Mouse (Mus musculus) left cerebral cortex, adult 2 months (tissue): ENCODE results near the gene Cgref1. TPM values are rescaled to one million over a fixed set of nuclear protein-coding genes. Genes with fewer than 3 reads are reported as not detected.
A peak's percentile ranks its signal among the peaks of the same experiment; 100 is the strongest.

Experiments
- DNase-seq, 2 experiments: peaks; one replicate each; pipeline ENCODE4 v3.0.0; 2021 to 2022; ENCODE audit warnings: low spot score in 2 of 2, mixed read lengths in 1 of 2; ENCODE audit errors: extremely low spot score in 1 of 2
- H3K27ac ChIP-seq: fragments of 200-600 bp; 2 replicates; pipeline ENCODE4 v1.8.1; 2022
- H3K4me3 ChIP-seq: fragments of 200-600 bp; 2 replicates; pipeline ENCODE4 v1.8.1; 2022
- CTCF ChIP-seq: fragments of 200-600 bp; IDR thresholded peaks from 2 replicates; pipeline ENCODE4 v1.8.1; 2022; ENCODE audit warnings: antibody characterized with exemption, mild to moderate bottlenecking, moderate library complexity
- intact Hi-C: fragments of 180-260 bp; cut with DNase I; formaldehyde crosslinking; loops from one replicate; pipeline ENCODE4 v1.15.1; 2025
- total RNA-seq, 2 experiments: library from RNA; stranded (reverse); gene quantifications; 2 replicates each; pipeline ENCODE4 v1.2.3; 2021

The Cgref1 gene
- total RNA-seq, 2 experiments from 2014 or later = 24.2 to 26.0 TPM

DNA sequence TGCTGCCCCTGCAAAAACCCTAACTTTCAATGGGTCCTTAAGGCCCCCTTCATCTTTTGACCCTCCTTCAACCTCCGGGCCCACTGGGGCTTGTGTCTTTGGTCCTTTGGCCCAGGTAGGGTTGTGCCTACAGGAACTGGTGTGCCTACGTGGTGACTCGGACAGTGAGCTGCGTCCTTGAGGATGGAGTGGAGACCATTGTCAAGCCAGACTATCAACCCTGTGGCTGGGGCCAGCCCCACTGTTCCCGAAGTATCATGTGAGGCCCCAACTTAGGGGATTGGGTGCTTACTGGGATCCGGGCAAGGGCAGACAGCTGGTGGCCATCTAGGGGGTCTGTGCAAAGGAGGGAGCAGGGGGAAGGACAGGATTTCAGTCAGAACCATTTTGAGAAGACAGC, 30.5 kb downstream of the Cgref1 start:
- Histone ChIP-seq H3K4me3 (no peak overlapping the region), H3K27ac (no peak overlapping the region)
- DNase-seq = no peak
- intact Hi-C loops = loop anchor here (1.0 kb wide), 1 partner anchor 109 kb away; no protein-coding TSS in a partner anchor
- no peak for TF ChIP-seq CTCF

DNA sequence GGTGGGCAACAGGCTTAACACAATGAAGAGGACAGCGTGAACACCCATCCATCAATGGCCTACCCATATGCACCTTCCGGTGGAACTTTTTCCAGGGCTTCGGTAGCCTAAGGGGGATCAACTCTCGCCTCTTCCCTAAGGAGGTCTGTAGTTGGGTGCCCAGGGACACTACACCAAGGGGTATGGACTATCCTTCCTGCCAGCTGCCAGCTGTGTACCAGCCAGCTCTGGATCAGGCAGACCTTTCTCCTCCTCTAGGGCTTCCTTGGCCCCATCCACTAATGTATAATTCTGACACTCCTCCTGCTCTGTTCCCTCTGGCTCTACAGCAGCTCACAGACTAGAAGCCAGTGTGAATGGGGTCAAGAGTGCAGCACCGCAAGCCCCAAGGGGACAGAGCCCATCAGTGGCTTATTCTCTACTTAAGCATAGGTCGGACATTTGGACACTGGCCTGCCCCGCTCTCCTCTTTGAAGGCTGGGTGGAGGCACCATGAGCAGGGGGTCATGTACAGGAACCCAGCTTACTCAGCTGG, 31.2 kb downstream of the Cgref1 start:
- Histone ChIP-seq H3K4me3 (no peak overlapping the region; the same call in 1 of the 2 replicates), H3K27ac (no peak overlapping the region)
- intact Hi-C loops = no loop called here
- no peak for DNase-seq
- no peak for TF ChIP-seq CTCF

DNA sequence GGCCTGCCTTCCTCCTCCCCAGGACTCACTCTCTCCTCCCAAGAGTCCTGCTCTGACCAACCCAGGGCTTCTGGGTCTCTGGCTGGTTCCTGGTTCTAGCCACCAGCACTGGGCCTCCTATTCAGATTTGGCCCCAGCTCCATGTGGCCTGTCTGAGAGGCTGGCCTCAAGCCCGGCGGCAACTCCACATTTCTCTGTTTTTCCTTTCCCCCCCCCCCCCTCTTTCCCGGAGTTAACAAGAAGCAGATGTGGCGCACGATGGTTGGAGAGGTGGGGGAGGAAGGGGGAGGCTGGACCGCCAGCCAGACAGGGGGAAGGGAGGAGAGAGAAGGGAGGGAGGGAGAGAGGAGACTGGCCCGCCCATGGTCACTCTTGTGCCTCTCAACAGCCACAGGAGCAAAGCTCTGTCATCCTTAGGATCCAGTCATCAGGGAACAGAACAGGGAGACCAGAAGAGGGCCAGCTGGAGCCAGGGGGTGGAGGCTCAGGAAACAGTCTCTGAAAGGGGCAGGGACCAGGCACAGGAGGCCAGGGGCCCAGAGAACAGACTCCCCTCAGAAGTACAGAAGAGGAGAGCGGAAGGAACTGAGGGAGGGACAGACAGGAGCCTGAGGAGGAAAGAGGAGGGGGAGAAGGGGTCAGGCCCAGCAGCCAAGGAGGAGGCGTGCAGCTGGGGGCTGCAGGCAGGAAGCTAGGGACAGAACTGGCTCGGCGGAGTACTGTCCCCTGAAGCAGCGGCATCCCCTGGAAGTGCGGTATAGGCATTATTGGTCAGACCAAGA, 32.1 kb downstream of the Cgref1 start, which contains the start of gene Emilin1:
Emilin1 (plus strand) TSS at position 343 of the 782 bp plus-strand sequence.
- Histone ChIP-seq H3K27ac (no peak within 1 kb of the TSS; the same call in 1 of the 2 replicates), H3K4me3 (no peak within 1 kb of the TSS; the same call in 1 of the 2 replicates)
- no peak for TF ChIP-seq CTCF
- intact Hi-C loops = no loop called here
- no peak for DNase-seq

DNA sequence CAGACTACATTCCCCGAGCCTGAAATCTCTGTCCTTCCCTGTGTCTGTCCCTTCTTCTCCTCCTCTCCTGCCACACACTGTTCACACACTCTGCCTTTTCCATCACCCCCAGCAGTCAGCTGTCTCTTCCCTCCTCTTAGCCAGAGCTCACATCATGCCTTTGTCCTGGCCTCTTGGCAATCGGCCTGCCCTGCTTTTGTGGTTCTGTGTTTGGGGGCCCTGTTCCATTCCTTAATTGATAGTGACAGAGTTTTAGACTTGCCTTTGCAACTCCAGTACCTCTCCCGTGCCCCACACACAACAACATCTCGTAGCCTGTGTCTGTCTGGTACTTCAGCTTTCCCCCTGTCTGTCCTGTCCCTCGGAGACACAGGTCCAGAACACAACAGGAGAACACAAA, 33.2 kb downstream of the Cgref1 start:
- no peak for TF ChIP-seq CTCF
- intact Hi-C loops = no loop called here
- H3K27ac ChIP-seq = no peak overlapping the region
- no peak for DNase-seq
- no peak overlapping the region for H3K4me3 ChIP-seq

DNA sequence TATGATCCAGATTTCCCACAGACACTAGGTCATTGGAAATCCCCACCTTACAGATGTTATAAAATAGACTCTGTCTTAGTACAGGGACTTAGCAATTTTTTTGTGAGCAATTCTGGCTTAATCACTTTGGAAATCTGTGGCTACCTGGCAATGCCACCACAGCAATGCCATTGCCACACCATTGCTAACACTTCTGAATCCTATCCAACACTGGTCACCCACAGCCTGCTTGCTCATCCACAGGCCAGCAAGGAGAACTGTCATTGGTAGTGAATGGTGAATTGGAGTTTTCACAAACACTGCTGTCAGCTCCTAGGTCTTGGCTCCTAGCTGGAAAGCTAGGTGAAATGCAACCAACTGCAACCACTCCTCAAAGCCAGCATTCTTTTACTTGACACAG, 34.9 kb downstream of the Cgref1 start:
- no peak for DNase-seq
- Histone ChIP-seq H3K27ac (no peak overlapping the region), H3K4me3 (no peak overlapping the region)
- intact Hi-C loops = no loop called here
- no peak for TF ChIP-seq CTCF

DNA sequence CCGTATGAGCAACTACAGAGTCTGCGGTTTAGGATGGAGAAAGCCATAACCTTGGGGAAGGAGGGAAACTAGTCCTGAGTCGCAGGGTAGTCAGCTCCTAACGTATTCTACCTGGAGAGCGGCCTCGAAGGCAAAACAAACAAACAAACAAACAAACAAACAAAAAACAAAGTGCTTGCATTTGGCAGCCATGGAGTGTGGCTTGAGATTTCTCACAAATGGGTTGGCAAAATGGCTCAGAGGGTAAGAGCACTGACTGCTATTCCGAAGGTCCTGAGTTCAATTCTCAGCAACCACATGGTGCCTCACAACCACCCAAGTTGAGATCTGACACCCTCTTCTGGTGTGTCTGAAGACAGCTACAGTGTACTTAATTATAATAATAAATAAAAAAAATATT, 35.5 kb downstream of the Cgref1 start:
- TF ChIP-seq CTCF = no peak
- no peak for DNase-seq
- no peak overlapping the region for H3K27ac ChIP-seq
- no peak overlapping the region for H3K4me3 ChIP-seq
- intact Hi-C loops = no loop called here

DNA sequence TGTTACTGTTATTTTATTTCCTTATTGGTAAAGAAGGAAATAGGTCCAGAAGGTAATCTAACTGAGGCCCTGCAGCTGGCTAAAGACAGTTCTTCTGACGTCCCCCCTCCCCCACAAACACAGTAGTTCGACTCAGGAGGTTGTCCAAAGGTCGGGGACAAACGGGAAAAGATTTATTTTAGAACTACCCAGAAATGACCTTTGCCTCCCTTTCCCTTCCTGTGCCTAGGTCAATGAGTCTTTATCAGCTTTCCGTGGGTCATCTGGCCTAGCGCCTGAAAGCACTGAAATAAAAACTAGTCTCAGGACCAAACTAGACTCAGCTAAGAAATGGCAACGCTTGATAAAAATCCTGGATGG, 36.1 kb downstream of the Cgref1 start:
- peak overlapping the region; percentile 24; the same call in 1 of the 2 replicates for H3K27ac ChIP-seq
- intact Hi-C loops = no loop called here
- no peak for DNase-seq
- no peak overlapping the region for H3K4me3 ChIP-seq
- no peak for TF ChIP-seq CTCF

DNA sequence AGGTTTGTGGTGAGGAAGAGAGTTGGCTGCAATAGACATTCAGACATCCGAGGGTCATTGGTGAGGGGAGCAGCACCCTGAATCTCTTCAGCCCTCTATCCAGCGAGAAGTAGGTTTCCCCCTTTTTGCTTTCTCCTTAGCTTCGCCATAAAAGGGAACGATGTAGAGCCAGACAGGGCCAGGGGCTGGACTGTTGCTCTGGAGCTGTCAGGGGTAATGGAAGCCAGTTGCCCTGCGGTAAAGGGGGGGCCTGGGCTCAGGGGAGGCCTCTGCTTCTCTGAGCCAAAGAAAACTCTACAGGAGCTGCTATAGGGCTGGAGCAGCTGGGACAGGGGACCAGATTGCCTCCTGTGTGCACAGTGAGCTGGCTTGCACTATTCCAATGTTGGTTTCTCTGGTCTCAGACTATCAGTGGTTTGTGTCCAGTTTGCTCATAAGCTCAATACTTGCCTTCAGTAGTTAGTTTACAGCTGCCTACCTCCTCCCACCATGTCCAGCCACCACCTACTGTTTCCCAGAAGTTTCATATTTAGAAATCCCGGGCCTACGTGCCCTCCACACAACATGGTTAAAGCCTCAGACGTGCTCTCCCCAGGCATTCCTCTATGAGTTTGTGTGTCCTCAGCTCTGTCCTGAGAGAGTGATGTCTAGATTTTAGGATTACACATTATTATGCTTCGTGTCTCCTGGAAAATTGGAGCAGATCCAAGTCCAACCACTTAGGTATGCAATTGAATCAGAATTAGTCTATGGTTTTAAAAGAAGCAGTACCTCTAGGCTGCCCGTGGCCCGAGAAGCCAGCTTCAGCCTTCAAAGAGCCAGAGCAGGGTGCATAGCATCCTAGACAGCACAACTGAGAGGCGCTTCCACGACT, 36.7 kb downstream of the Cgref1 start:
- peak overlapping the region; percentile 94; the same call in 1 of the 2 replicates for H3K27ac ChIP-seq
- no peak for TF ChIP-seq CTCF
- intact Hi-C loops = no loop called here
- no peak for DNase-seq
- H3K4me3 ChIP-seq = peak overlapping the region; percentile 69

DNA sequence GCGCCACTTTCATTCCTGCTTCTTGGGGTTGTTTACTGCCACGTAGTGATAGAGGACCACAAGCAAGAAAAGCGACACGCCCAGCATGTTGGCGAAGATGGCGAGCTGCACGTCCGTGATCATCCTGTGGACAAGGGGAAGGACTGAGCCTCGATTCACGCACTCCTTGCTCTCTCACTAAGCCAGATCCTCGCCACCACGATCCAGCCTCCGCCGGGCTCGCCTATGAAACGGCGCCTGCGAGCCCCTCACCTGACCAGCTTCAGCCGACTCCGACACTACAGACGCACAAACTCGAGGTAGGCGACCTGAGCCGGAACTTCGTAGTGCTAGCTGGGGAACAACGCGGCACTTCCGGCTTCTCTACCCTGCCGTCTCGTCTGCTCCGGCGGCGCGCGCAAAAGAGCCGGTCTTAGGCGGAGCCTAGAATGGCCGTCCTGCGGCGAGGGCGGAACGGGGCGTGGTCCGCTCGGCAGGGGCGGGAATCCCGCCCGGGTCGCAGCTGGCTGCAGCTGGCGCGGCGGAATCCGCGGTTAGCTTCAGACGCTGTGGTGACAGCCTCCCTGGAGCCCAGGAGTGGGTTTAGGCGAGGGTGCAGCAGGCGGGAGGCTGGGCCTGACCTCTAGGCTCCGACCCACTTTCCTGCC, 37.9 kb downstream of the Cgref1 start, which contains the start of gene Ost4:
Ost4 (minus strand) TSS at position 376 of the 647 bp plus-strand sequence.
- Histone ChIP-seq H3K4me3 (peak within 1 kb of the TSS; percentile 69), H3K27ac (peak within 1 kb of the TSS; percentile 94)
- DNase-seq = peak; percentile 96
- intact Hi-C loops = loop anchor here (1.0 kb wide), 1 partner anchor 19 kb away; the partner anchor contains the start of gene Agbl5
- no peak; the same call in 1 of the 2 replicates for TF ChIP-seq CTCF

DNA sequence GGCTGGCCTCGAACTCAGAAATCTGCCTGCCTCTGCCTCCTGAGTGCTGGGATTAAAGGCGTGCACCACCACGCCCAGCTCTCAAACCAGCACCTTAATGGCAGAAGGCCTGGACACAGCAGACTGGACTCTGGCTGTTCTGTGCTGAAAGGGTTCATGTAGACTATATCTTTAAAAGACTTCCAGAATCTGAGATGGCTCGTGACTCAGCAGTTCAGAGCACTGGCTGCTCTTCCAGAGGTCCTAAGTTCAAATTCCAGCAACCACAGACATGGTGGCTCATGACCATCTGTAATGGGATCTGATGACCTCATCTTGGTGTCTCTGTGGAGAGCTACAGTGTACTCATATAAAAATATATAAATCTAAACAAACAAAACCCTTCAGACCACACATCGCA, 43.5 kb downstream of the Cgref1 start:
- no peak for TF ChIP-seq CTCF
- Histone ChIP-seq H3K27ac (no peak overlapping the region), H3K4me3 (no peak overlapping the region)
- intact Hi-C loops = no loop called here
- no peak for DNase-seq

DNA sequence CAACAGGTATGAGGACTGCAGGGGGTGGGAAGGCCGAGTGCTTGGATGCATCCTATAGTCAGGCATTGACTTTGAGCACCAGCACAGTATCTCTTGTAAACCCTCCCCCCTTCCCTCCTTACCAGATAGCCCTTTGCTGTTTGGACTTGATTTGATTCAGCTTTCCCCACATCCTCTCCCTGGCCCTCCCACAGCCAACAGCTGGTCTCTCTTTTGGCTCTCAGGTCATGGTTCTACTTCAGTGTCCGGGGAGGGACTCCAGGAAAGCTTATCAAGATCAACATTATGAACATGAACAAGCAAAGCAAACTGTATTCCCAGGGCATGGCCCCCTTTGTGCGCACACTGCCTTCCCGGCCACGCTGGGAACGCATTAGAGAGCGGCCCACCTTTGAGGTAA, 55.0 kb downstream of the Cgref1 start:
- Histone ChIP-seq H3K27ac (no peak overlapping the region), H3K4me3 (no peak overlapping the region)
- no peak for DNase-seq
- TF ChIP-seq CTCF = no peak
- intact Hi-C loops = no loop called here
